Mouse (Mus musculus): ENCODE measurements at regions not wholly inside any gene's neighbourhood (a gene's known extent, or its start where the extent isn't known, plus 50 kb on each side); places are given as distances from the start of the nearest gene placed in this dataset.

GRCm38 (mm10) chr2:11416122-11416521 is 137.8 kb downstream of the Pfkfb3 start:
- DNase-seq (ENCODE audit: low spot score in 2 of 2), result no peak
- intact Hi-C loops (cut with DNase I), result no loop called here

GRCm38 (mm10) chr2:11412521-11412920 is 141.4 kb downstream of the Pfkfb3 start:
- intact Hi-C loops (cut with DNase I), result no loop called here
- DNase-seq (ENCODE audit: low spot score in 2 of 2), result no peak

DNA sequence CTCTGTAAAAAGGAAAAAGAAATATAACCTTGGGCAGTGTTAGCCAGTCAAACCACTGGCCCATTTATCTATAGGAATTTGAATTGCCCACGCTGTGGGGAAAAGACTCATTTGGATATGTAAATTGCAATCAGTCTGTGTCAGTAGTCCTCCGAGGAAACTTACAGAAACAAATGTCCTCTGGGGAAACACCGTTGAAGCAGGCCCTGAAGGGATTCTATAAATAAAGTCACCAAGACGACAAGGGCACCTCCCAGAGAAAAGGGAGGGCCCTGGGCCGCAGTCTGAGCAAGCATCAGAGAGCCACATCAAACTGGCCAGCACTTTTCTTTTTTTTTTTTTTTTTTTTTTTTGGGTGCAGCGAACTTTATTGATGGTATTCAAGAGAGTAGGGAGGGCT is 145.4 kb downstream of the Pfkfb3 start:
- no peak for DNase-seq (ENCODE audit: low spot score in 2 of 2)
- intact Hi-C loops (cut with DNase I), result no loop called here

GRCm38 (mm10) chr2:11406103-11406615 is 147.7 kb downstream of the Pfkfb3 start:
- intact Hi-C loops (cut with DNase I), result no loop called here
- DNase-seq (ENCODE audit: low spot score in 2 of 2), result no peak

GRCm38 (mm10) chr2:11402218-11402848 is 151.5 kb downstream of the Pfkfb3 start:
- intact Hi-C loops (cut with DNase I), result no loop called here
- no peak for DNase-seq (ENCODE audit: low spot score in 2 of 2)

DNA sequence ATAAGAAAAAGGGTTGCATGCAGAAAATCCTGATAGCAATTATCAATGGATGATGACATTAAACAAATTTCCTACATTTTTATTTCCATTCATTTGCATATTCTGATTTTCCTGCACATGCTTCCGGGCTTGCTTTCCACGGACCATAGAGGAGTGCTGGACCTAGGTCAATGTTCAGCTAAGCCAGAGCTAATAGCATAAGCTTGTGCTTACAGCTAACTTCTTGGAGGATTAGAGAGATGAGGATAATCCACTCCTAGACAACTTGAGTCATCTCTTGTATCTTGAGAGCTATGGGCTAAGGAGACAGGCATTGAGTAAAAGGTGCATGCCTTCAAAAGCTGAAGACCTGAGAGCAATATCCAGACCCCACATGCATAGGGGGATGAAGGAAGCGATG is 154.5 kb downstream of the Pfkfb3 start:
- DNase-seq (ENCODE audit: low spot score in 2 of 2), result no peak
- intact Hi-C loops (cut with DNase I), result no loop called here

DNA sequence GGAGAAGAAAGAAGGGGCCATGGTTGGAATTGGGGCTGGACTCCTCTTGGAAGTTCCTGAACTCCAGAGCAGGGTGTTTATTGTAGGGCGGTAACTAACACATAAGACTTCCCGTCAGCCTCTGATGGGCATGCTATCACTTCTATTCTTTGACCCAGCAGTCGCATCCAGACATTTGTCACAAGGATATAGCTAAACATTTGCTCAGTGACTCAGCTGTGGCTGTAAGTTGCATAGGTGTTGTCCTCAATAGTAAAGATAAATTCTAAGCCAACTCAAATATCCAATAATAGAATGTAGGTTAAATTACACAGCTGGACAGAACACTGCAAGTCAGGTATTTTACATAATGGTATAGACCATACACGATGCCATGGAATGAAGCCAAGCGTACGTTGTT is 154.9 kb downstream of the Pfkfb3 start:
- intact Hi-C loops (cut with DNase I), result no loop called here
- no peak for DNase-seq (ENCODE audit: low spot score in 2 of 2)

GRCm38 (mm10) chr2:11398391-11398790 is 155.5 kb downstream of the Pfkfb3 start:
- no peak for DNase-seq (ENCODE audit: low spot score in 2 of 2)
- intact Hi-C loops (cut with DNase I), result no loop called here

DNA sequence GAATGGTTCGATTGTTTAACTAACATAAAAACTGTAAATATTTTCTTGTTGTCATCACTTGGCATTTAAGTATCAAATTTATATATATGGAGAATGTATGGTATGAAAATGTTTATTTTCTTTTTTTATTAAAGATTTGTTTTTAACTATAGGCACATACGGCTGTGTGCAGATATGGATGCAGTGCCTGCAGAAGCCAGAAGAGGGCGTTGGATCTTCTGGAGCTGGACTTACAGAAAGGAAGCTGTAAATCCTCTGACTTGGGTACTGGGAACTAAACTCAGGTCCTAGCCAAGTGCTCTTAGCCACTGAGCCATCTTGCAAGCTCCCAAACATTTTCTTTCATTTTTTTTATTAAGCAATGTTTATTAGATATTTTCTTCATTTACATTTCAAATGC is 157.0 kb downstream of the Pfkfb3 start:
- no peak for DNase-seq (ENCODE audit: low spot score in 2 of 2)
- intact Hi-C loops (cut with DNase I), result no loop called here

DNA sequence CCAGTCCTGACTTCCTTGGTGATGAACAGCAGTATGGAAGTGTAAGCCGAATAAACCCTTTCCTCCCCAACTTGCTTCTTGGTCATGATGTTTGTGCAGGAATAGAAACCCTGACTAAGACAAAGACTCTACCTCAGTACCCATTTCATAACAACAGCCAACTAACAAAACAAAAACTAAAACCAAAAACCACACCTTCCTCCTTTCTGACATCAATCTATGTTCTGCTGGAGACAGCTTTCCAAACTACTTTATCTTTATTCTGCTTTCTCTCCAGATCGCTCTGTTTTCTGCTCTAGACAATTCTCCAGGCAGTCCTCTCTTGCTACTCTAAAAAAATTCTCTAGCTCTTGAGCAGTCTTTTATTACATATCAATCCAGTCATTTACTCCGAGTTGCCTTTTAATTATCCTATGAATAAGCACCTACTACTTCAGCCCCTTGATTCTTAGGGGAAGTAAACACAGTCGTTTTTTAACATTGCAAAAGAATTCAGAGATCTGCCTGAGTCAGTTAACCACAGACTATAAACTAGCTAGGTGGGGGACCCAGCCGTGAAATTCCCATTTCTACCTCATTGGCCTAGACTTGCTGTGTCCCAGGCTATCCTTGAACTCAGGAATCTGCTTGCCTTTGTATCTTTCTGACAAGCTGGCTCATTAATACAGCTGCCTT is 159.1 kb downstream of the Pfkfb3 start:
- no peak for DNase-seq (ENCODE audit: low spot score in 2 of 2)
- intact Hi-C loops (cut with DNase I), result no loop called here

GRCm38 (mm10) chr2:11391725-11392124 is 162.2 kb downstream of the Pfkfb3 start:
- DNase-seq (ENCODE audit: low spot score in 2 of 2), result peak; percentile 4 to 28
- intact Hi-C loops (cut with DNase I), result no loop called here

- intact Hi-C loops (cut with DNase I), result no loop called here
- no peak for DNase-seq (ENCODE audit: low spot score in 2 of 2)
Measured at GRCm38 (mm10) chr2:11390667-11391334, 163.1 kb downstream of the Pfkfb3 start.

DNA sequence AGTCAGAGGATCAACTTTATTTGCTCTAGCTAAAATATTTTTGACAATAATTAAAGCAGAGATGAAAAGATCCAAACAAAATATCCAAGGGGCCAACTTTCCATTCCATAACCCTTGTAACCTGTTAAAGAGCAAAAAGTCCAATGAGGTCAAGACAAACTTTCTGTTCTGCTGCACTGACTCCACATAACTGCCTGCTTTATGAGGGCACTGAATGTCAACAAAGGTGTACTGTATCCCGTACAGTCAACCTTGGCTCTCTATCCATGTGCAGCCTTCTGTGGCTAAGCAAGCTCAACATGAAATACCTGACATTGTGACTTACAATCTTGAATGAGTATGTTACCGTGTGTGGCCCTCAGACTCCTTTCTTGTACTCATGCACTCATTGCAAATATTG is 166.3 kb downstream of the Pfkfb3 start:
- no peak for DNase-seq (ENCODE audit: low spot score in 2 of 2)
- intact Hi-C loops (cut with DNase I), result no loop called here

GRCm38 (mm10) chr2:11383815-11384214 is 170.1 kb downstream of the Pfkfb3 start:
- intact Hi-C loops (cut with DNase I), result no loop called here
- DNase-seq (ENCODE audit: low spot score in 2 of 2), result no peak

GRCm38 (mm10) chr2:11377213-11377612 is 176.7 kb downstream of the Pfkfb3 start:
- intact Hi-C loops (cut with DNase I), result loop anchor here (1.0 kb wide), 1 partner anchor 48 kb away; no protein-coding TSS in a partner anchor
- DNase-seq (ENCODE audit: low spot score in 2 of 2), result no peak

DNA sequence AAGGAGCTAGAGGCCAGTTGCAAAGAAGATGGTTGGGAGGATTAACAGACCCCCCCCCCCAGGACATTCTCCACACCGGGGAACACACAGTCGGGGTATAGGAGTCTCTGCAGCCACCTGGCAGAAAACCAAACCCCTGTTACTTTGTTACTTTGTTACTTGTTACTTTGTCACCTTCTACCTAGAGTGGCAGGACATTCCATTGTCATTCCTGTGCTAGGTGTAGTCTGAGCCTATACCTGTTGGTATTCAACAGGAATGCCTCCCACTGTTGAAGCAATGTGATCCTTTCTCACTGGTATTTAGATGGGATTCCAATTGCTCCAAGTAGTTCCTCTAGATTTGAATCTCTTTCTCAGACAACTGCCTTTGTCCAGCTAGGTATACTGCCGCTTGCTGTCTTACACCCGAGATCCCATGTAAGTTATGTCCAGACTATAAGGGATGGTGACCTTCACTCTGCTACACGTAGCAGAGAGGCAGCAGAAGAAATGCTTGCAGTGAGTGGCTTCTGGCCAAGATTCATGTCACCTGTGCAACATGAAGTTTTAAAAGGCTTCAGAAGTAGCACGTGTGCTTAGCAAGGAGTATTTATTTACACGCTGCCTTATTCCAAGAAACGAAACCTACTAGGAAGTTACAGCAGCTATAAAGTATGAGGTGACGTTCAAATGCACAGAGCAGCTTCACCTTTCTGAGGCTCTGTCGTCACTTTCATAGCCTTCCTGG is 178.0 kb downstream of the Pfkfb3 start:
- intact Hi-C loops (cut with DNase I), result no loop called here
- DNase-seq (ENCODE audit: low spot score in 2 of 2), result no peak

GRCm38 (mm10) chr2:11375092-11375491 is 178.8 kb downstream of the Pfkfb3 start:
- DNase-seq (ENCODE audit: low spot score in 2 of 2), result peak in 1 of 2 experiments; percentile 28
- intact Hi-C loops (cut with DNase I), result no loop called here

DNA sequence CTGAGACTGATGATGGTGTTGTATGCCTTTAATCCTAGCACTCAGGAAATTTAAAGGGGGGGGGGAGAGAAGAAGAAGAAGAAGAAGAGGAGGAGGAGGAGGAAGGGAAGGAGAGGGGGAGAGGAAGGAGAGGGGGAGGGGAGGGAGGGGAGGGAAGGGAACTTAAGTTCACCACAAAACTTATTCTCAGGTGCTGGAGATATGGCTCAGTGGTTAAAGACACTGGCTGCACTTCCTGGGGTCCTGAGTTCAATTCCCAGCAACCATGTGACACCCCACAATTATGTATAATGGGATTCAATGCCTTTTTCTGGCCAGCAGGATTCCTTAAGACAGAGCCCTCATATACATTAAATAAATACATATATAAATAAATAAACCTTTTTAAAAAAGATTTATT is 183.6 kb downstream of the Pfkfb3 start:
- intact Hi-C loops (cut with DNase I), result no loop called here
- no peak for DNase-seq (ENCODE audit: low spot score in 2 of 2)

DNA sequence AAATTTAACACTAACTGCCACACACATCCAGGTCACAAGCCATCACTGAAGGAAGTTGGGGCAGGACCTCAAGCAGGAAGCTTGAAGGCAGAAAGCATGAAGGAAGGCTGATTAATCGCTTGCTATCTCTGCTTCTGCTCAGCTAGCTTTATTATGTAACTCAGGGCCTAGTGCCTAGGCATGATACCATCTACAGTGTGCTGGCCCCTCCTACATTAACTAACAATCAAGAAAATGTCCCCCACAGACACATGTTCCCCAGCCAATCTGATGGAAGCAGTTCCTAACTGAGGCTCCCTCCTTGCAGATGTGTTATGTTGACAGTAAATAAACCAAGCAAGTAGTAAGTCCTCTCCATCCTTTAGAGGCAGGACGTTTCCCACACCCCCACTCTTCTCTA is 186.6 kb downstream of the Pfkfb3 start:
- intact Hi-C loops (cut with DNase I), result no loop called here
- no peak for DNase-seq (ENCODE audit: low spot score in 2 of 2)

- intact Hi-C loops (cut with DNase I), result no loop called here
- no peak for DNase-seq (ENCODE audit: low spot score in 2 of 2)
Measured at GRCm38 (mm10) chr2:11365815-11366214, 188.1 kb downstream of the Pfkfb3 start.
